Mouse (Mus musculus) neural tube, embryonic 10.5 days (tissue): ENCODE measurements at regions not wholly inside any gene's neighbourhood (a gene's known extent, or its start where the extent isn't known, plus 50 kb on each side); places are given as distances from the start of the nearest gene placed in this dataset.

ENCODE experiments used
- DNase-seq: peaks from one replicate; pipeline ENCODE4 v3.0.0-alpha.2; 2017; ENCODE audit warnings: low spot score; ENCODE audit errors: extremely low spot score

DNA sequence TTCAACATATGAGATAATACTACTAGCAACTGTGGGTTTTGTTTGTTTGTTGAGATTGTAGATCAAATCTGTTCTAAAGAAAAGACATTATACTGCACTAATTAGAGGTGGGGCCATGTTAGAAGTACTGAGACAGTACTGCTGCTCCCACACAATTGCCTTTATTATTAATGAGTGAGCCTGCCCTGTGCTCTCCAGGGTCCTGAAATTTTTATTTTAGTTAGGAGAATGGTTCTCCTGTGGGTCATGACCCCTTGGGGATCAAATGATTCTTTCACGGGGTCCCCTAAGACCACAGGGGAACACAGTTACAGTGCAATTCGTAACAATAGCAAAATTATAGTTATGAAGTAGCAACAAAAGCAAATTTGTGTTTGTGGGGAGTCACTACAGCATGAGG, 268.8 kb downstream of the Gm9195 start:
- no peak for DNase-seq

DNA sequence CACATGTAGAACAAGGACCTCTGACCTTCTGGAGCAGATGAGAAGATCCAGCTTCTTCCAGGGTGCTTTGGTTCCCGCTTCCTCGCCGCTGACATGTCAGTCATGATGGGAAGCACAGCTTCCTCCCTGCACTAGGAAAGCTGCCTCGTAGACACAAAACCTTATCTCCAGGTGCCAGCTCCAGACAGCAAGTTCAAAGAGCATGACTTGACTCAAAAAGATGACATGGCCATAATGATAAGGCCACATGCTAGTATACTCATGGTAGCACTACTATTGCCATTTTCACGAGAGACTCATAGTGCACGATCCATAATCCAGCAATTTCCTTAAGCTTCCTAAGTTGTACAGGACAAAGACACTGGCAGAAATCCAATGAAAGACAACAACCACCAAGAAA, 272.1 kb downstream of the Gm9195 start:
- DNase-seq = no peak

DNA sequence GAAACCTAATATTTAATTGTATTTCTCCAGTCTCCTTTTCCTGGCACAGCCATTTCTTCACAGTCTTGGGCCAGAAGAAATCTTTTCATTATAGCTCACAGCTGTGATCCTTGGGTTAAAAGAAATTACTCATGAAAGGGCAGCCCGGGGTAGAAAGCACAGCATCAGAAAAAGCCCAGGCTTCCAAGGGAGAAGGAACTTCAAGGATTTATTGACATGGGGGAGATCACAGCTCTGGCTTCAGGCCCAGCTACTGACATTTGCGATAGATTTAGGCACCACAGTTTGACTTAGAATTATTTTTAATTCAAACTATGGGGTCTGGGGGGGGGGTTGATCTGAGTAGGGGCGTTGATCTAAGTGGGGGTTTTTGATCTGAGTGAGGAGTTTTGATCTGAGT, 291.3 kb downstream of the Gm9195 start:
- no peak for DNase-seq

DNA sequence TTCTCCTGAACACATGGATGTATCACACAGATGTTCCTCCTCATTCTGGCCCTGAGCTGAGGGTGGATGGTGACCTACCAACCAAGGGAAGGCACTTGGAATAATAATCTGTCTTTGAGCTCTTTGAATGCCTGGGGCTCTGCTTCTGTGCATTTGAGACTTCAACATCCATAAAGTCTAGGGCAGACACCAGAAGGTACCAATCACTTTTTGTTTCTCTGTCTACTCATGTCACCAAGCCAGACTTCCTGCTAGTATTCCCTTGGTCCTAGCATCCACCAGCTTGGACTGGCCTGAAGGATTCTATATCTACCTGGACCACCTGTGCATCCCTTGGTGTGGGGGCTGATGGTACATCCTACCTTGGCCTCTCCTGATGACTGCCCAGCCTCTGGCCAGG, 291.7 kb downstream of the Gm9195 start:
- DNase-seq = no peak

GRCm38 (mm10) chr14:72197972-72198371, 293.7 kb downstream of the Gm9195 start:
- no peak for DNase-seq

- peak; percentile 28 for DNase-seq
These were observed 304.2 kb downstream of the Gm9195 start for GRCm38 (mm10) chr14:72187329-72187984.

GRCm38 (mm10) chr14:72175751-72176150, 315.9 kb downstream of the Gm9195 start:
- no peak for DNase-seq

DNA sequence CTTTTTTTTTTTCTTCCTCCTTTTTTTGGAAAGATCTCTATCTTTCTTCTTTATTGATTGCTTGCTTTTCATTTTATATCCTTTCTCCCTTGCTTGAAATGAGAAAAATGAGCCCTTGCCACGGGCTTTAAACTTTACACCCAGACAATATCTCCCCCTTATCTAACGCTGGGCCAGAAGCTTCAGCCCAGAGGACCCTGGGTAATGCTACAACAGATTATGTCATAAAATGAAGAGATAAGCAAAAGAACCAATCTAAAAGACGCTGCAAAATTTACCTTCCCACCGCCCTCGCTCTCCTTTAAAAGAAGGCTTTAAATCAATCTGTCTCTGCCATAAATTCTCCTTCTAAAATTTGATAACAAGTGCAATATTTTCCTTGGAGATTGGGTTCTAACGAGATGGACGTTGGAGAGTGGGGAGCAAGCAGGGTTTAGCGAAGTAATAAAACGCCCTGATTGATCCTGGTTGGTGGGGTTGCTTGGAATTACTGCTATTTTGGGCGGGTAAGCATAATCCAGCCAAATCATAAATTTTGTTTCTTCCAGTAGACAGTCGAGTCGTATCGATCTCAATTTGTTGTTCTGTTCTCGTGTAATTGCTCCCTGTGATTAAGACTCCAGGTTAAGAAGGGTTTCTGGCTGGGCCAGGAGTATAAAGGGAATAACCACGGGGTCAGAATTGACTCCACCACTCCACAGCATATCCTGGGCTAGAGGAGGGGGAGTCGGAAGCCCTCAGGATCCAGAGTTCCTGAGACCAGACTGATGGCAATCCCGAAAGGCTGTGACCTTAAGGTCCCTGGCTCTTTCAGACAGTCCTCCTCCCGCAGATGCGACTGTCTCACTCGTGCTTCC, 318.9 kb downstream of the Gm9195 start:
- DNase-seq = no peak

DNA sequence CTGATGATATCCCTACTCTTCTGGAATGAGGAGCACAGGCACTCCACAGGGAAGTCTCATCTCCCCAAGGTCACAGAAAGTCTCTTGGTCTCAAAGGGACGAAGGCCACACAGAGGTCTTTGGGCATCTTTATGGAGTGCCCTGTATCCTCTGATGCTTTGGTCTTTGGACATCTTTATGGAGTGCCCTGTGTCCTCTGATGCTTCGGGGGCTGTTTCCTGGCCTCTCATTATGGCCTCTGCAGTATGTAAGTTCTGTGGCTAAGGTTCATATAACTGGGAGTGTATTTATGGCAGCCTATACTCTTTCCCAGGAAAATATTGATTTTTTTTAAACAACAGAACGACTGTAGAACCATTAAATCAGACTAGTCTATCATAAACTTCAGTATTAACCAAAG, 319.9 kb downstream of the Gm9195 start:
- DNase-seq = no peak

DNA sequence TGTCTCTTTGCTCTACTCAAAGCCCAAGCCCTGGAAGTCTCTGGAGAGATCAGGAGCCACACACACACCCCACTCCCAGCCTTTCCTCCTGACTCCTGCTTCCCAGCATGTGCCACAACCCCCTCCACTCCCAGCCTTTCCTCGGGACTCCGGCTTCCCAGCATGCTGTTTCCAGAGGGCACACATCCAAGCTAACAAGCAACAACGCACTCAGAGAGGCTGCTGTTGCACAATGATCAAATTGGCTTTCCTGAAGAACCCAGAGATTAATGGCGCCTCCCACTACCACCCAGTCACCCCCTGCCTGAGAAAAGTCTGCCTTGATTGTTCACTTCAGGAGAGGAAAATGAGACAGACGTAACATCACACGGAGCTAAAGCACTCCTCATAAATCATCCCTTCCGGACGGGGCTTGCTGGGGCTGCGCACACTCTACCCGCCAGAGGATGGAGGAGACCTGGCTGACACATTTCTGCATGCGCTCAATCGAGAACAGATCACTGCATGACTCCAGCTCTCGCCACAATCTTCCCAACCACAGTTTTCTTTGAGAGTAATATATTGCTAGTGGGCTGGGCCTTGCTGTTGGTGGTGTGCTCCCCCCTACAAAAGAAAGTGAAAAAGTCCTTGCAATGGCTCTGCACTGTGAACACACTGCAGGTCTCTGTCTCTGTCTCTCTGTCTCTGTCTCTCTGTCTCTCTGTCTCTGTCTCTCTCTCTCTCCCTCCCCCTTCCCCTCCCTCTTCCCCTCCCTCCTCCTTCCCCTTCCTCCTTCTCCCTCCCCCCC, 332.9 kb downstream of the Gm9195 start:
- DNase-seq = peak; percentile 62

- DNase-seq = no peak
These were observed 336.3 kb downstream of the Gm9195 start for GRCm38 (mm10) chr14:72155197-72155907.

- DNase-seq = no peak
These were observed 340.0 kb downstream of the Gm9195 start for GRCm38 (mm10) chr14:72151676-72152075.

DNA sequence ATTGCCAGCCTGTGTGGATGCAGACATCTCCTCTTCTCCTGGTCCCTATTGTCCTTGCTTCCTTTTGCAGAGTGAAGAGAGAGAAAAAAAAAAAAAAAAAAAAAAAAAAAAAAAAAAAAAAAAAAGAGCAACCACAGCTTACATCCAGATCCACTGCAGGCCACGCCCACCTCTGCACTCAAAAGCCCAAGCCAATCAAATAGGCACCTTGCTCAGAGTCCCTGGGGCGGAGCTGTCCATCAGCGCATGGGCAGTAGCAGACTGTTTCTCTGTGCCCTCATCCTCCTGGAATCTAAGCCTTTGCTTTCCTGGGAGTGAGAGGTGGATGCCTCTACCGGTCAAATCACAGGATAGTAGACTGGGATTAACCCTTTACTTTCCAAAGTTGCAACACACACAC, 342.2 kb downstream of the Gm9195 start:
- DNase-seq = no peak

DNA sequence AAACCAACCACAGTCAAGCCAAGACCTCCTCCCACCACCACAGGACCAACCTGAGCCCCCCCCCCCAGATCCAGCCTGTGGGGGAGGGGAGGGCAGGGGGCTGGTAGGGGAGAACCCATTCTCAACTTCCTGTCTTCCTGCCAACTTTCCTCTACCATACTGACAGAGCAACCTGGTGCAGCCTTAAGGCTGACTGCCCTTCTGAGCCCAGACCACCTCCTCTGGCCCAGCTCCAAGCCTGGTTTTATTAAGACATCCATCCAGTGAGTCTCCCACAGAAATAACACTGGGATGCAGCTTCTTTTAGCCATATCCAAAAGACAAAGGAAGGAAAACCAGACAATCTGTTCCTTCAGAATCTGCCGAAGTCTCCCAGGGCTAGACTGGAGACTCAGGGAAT, 342.8 kb downstream of the Gm9195 start:
- DNase-seq = no peak

DNA sequence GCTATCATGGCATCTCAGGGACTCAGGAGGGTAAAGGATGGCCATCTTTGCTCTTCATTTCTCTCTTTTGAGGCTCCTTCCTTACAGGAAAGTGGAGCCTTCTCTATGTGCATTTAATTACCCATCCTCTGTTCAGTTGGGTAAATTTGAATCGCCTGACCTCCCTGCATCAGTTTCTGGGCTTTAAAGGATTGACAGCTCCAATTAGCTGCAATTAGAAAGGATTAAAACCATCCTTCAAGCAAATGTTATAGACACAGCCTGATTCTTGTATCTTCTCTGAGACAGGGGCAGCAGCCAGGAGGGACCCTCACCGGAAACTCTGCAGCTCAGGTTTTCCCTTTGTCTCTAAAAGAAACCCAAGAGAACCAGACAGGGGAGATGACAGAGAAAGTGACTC, 345.3 kb downstream of the Gm9195 start:
- DNase-seq = no peak

DNA sequence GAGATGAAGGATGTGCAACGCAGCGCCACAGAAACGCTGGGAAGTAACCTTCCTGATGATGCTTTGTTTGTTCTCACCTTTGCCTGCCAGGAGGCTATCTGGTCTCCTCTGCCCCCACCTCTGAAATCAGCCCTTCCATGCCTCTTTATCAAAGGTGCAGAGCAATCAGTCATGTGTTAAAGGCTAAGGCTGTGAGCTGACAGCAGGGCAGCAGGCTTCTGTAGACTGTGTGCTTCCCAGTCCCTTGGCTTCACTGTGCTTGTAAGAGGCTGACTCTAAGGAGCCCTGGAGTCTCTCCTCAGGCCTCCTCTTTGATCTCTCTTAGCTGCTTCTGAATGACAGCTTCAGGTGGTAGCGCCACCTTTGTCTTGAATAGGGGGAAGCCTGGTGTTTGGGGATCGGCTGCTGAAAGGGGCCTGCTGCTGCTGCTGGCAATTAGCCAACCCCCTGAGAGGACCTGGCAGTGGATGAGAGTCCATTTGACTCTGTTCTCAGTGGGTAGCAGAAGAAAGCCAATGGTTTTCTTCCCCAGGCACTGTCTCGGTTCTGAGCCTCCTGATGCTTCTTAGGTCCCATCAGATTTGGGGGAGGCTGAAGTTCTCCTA, 348.7 kb downstream of the Gm9195 start:
- DNase-seq = no peak

GRCm38 (mm10) chr14:72141136-72141535, 350.5 kb downstream of the Gm9195 start:
- DNase-seq = no peak

GRCm38 (mm10) chr14:72130149-72130548, 361.5 kb downstream of the Gm9195 start:
- DNase-seq = no peak

DNA sequence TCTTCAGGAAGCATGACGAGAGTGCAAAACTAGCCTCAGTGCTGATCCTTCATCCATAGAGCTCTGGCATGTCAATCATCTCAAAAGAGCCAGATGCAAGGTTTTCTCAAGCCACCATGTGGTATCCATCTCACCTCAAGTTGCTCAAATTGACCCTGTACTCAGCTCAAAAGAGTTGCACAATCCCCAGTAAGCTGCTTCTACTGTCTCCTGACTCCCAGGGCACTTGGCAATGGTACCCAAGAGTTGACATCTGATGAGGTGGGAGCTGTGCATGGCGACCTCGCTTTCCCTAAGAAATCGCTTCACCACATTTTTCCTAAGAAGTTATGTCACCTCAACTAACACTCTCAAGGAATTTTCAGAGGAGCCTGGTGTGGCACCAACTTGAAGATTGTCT, 369.9 kb downstream of the Gm9195 start:
- DNase-seq = no peak

DNA sequence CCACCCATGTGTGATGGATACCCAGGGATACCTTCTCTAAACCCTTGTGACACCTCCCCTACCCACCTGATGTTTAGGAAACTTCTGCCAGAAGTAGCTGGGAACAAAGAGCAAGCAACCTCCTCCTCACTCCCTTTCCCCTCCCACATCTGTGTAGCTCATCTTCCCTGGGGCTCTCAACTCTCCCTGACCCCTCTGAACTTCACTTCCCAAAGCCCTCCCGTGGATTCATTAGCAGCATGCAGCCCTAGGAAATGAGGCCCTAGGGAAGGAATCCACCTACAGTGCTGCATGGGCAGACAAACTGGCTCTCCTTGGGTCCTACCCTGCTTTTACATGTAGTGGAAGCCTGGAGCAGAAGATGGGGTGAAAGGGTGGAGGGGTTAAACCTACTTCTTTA, 370.6 kb downstream of the Gm9195 start:
- no peak for DNase-seq

DNA sequence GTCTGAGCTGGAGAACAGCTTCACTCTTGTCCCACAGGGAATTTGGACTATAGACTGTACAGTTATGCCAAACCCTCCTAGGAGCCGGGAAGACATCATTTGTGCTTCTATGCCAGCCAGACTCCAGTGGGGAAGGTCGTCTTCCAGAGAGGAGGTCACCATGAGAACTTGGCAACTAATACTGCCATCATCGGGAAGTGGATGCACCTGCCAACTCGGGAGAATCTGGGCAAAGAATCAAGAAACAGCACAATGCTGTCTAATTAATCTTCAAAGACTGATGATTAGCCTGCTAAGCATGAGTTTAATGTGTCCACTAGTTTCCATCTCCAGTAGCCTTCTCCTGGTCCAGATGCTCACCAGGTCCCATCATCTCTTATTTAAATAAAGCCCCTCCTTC, 374.8 kb downstream of the Gm9195 start:
- no peak for DNase-seq
